Mouse (Mus musculus): ENCODE results near the gene B4galt5.

Gene B4galt5

DNA sequence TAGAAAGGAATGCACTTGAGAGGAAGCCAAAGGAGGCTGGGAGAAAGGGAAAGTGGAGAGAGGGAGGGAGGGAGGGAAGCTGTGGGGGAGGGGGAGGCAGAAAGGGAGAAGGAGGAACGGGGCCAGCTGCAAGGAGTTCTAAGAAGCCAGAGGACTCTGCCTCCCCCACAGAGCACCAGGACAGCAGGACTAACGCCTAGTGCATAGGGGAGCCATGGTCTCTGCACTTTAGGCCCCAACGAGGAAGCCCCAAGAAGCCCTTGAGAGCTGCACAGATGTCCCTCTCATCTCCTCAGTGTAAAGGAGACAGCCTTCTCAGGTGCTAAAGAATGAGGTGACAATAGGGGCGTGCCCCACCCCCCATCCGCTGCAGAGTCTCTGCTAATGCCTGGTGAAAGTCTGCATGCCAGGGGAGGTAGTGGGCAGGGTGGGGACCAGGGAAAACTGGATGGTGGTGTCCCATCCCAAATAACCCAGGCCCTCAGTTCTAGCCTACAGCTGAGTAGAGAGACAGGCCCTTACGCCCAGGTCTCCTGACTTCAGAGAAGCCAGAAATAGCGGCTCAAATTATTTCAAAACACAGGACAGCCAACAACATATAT is 98.1 kb downstream of the B4galt5 start:
- no peak for DNase-seq (ENCODE audit: low spot score)

DNA sequence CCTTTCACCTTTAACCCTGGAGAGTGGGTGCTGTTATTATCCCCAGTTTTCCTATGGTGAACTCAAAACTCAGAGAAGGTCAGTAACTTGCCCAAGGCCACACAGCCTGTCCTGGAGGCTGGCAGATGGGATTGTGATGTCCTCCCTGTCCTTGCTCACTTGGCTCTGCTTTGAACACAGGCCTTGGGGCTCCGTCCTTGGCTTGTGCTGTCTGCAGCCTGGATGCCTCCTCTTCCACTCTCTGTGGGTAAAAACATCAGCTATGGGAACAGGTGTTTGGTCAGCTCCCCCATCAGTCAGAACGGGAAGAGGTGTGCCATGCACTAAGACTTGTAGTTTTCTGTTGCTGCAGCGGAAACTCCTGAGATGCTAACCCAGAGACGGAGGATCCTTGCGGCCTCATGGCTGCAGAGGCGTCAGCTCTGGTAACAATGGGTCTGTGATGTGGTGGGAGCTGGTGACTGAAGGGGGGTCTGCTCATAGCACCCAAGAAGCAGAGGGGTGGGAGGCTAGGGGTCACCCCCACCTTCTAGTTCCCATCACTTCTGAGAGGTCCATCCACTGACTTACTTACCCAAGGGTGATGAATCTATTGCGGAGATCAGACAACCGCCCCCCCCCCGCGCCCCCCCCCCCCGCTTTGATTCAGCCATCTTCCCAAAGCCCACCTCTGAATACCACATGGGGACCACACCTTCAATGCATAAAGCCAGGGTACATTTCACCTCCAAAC is 98.8 kb downstream of the B4galt5 start:
- DNase-seq (ENCODE audit: low spot score), result peak; percentile 53

DNA sequence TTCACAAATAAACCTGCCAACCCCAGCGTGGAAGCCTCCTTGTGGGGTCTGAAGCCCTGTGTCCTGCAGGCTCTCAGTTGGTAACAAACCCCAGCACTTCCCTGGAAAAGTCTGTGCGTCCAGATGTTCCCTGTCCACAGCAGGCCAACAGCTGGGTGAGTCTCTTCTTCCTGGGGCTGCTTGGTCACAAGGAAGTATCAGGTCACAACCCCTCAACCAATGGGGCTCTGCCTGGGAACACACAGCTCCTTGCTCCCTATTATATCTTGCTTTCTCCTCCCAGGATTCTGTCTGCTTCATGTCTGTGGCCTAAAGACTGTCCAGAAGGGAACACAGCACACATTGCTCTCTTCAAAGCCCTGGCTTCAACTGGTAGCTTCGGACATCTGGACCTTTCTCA is 99.4 kb downstream of the B4galt5 start:
- peak; percentile 70 for DNase-seq (ENCODE audit: low spot score)
